ENCODE assay signal across 8 mouse cellular contexts in genomic region chr6:47978897-47979368, GRCm38 (mm10). TPM values are rescaled to one million over a fixed set of nuclear protein-coding genes. Genes with fewer than 3 reads are reported as not detected.
DNase-seq lines count a peak whose midpoint lies in the region; ATAC-seq and TF ChIP-seq lines count a peak whose summit lies in the region.

No protein-coding gene starts in this region.

- no peaks in the 10 kb centered on the region for H3K27me3 ChIP-seq in cerebellum, adult 2 months (ENCODE audit: control insufficient read depth, insufficient read depth, low read length)
- H3K27me3 ChIP-seq in hindbrain, embryonic 14.5 days (ENCODE audit: control insufficient read depth, insufficient read depth, low read length) = no peaks in the 10 kb centered on the region

- peak; percentile 92 for DNase-seq in R1 (ENCODE audit: low read depth, low spot score)
- peak; percentile 79 to 80 for DNase-seq in cerebellum, adult 2 months
- peak; percentile 60 to 68 for DNase-seq in frontal cortex, postnatal 25 days (ENCODE audit: low spot score in 2 of 2)
- peak; percentile 40 for DNase-seq in hindbrain, embryonic 14.5 days (ENCODE audit: low spot score)
- DNase-seq in layer of hippocampus, postnatal 14 days (ENCODE audit: low spot score in 2 of 2) = peak; percentile 64 to 80
- peak; percentile 86 for DNase-seq in lung, postnatal 10 days
- DNase-seq in retina, postnatal 7 days (ENCODE audit: low read depth, low spot score) = peak; percentile 25
- peak; percentile 61 for DNase-seq in urinary bladder, adult 2 months (ENCODE audit: low spot score)

- no peaks in the 10 kb centered on the region for H3K4me1 ChIP-seq in cerebellum, adult 2 months (ENCODE audit: control insufficient read depth, insufficient read depth, low read length)
- H3K4me1 ChIP-seq in hindbrain, embryonic 14.5 days (replicated peaks; ENCODE audit: control insufficient read depth, insufficient read depth, low read length) = no peaks in the 10 kb centered on the region

- TF ChIP-seq POLR2A in cerebellum, adult 2 months (IDR thresholded peaks at IDR 0.05; ENCODE audit: borderline replicate concordance, insufficient read depth, low read length) = no peak

- no peak overlapping the region for H3K9ac ChIP-seq in hindbrain, embryonic 14.5 days

- no peaks in the 10 kb centered on the region for H3K36me3 ChIP-seq in hindbrain, embryonic 14.5 days (replicated peaks; ENCODE audit: control insufficient read depth, insufficient read depth)

- WGBS in cerebellum, adult 2 months = 17% methylated on average over 6 of the region's 6 CpGs
- WGBS in hindbrain, embryonic 14.5 days = 19% methylated on average over 6 of the region's 6 CpGs

- H3K27ac ChIP-seq in cerebellum, adult 2 months (ENCODE audit: insufficient read depth, low read length) = no peak overlapping the region
- no peak overlapping the region for H3K27ac ChIP-seq in hindbrain, embryonic 14.5 days

- no peak overlapping the region for H3K4me3 ChIP-seq in cerebellum, adult 2 months (replicated peaks; ENCODE audit: insufficient read depth, low read depth, low read length)
- H3K4me3 ChIP-seq in hindbrain, embryonic 14.5 days (replicated peaks; ENCODE audit: low read length) = no peak overlapping the region

- no peak overlapping the region for H3K4me2 ChIP-seq in hindbrain, embryonic 14.5 days (replicated peaks)

- peak; percentile 65; the same call in 1 of the 2 replicates for ATAC-seq in hindbrain, embryonic 14.5 days (ENCODE audit: low FRiP score)

- no peaks in the 10 kb centered on the region for H3K9me3 ChIP-seq in hindbrain, embryonic 14.5 days (ENCODE audit: control insufficient read depth, low read length)

- 0 out of 2 replicates have a peak, but pooled peaks have one; percentile 6 for TF ChIP-seq CTCF in cerebellum, adult 2 months (IDR thresholded peaks at IDR 0.05; ENCODE audit: borderline replicate concordance, insufficient read depth, low read depth, low read length)

RNA-seq across cellular contexts. Expression of gene Zfp956, which starts 25.7 kb away (rescaled TPM):
- polyA plus RNA-seq in cerebellum, adult 2 months (2012; rRNA removed) = 34.4 and 35.1 TPM in 2 replicates
- polyA plus RNA-seq in hindbrain, embryonic 14.5 days (2014; fragmentation: Nextera tagmentation; extraction: Ambion mirVana) = 19.3 and 22.9 TPM in 2 replicates
- total RNA-seq in layer of hippocampus, postnatal 14 days (2021) = 10 to 100 TPM; 21.1 to 23.0 TPM
- 11.7 and 14.1 TPM in 2 replicates for polyA plus RNA-seq in urinary bladder, adult 2 months (2012; rRNA removed)

RNA-seq across cellular contexts. Expression of gene Zfp212, which starts 58.7 kb away (rescaled TPM):
- 17.2 and 19.0 TPM in 2 replicates for polyA plus RNA-seq in cerebellum, adult 2 months (2012; rRNA removed)
- polyA plus RNA-seq in hindbrain, embryonic 14.5 days (2014; fragmentation: Nextera tagmentation; extraction: Ambion mirVana) = 10.7 and 12.4 TPM in 2 replicates
- 10 to 100 TPM; 15.5 to 17.1 TPM for total RNA-seq in layer of hippocampus, postnatal 14 days (2021)
- polyA plus RNA-seq in urinary bladder, adult 2 months (2012; rRNA removed) = 14.8 and 15.2 TPM in 2 replicates

Comparison
In these comparisons a context has a peak if more than half of its experiments do, and no peak if none do; other contexts are left out.
1. DNase-seq: peak in every context shown above with its lines; median percentile 92 in R1; 86 in lung, postnatal 10 days; 80 in cerebellum, adult 2 months; 72 in layer of hippocampus, postnatal 14 days; 64 in frontal cortex, postnatal 25 days; 61 in urinary bladder, adult 2 months; 40 in hindbrain, embryonic 14.5 days; 25 in retina, postnatal 7 days.